Mouse (Mus musculus) forelimb bud, embryonic 11.5 days (tissue): ENCODE results near the gene Rfx8.

Experiments used
- DNase-seq: peaks from one replicate; pipeline ENCODE4 v3.0.0-alpha.2; 2012; ENCODE audit warnings: low read depth, low spot score

Gene Rfx8

GRCm38 (mm10) chr1:39645905-39646759 lies 74.7 kb downstream of the Rfx8 start:
- DNase-seq = no peak

GRCm38 (mm10) chr1:39644333-39644732 lies 76.5 kb downstream of the Rfx8 start:
- DNase-seq = no peak

GRCm38 (mm10) chr1:39641667-39642066 lies 79.1 kb downstream of the Rfx8 start:
- no peak for DNase-seq

GRCm38 (mm10) chr1:39637139-39637538 lies 83.7 kb downstream of the Rfx8 start:
- no peak for DNase-seq

- DNase-seq = no peak
Observed at GRCm38 (mm10) chr1:39636660-39637059, 84.1 kb downstream of the Rfx8 start.

GRCm38 (mm10) chr1:39636196-39636595 lies 84.6 kb downstream of the Rfx8 start:
- DNase-seq = no peak

- no peak for DNase-seq
Observed at GRCm38 (mm10) chr1:39628606-39629005, 92.2 kb downstream of the Rfx8 start.

- no peak for DNase-seq
Observed at GRCm38 (mm10) chr1:39625491-39625890, 95.3 kb downstream of the Rfx8 start.

GRCm38 (mm10) chr1:39623729-39624128 lies 97.1 kb downstream of the Rfx8 start:
- DNase-seq = no peak

- no peak for DNase-seq
Observed at GRCm38 (mm10) chr1:39623106-39623505, 97.7 kb downstream of the Rfx8 start.

- DNase-seq = peak; percentile 41
Observed at GRCm38 (mm10) chr1:39618524-39618923, 102.3 kb downstream of the Rfx8 start.

- no peak for DNase-seq
Observed at GRCm38 (mm10) chr1:39615526-39615925, 105.3 kb downstream of the Rfx8 start.
